ENCODE assay signal across 7 mouse cellular contexts in the genomic region with DNA sequence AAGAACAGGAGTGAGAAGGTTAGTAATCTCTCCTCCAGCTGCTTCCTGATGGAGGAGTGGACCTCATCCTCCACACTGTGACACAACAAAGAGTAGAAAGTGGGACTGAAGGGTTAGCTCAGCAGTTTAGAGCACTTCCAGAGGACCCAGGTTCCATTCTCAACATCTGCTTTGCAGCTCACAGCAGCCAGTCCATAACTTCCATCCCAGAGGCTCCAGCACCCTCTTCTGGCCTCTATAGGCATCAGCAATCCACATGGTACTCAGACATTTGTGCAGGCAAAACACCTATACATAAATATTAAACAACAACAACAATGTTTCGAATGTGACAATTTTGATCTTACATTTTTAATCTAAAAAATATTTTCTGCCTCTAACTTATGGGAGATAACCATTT. TPM values are rescaled to one million over a fixed set of nuclear protein-coding genes. Genes with fewer than 3 reads are reported as not detected.
DNase-seq lines count a peak whose midpoint lies in the region; ATAC-seq lines count a peak whose summit lies in the region.

No protein-coding gene starts in this region.

- ATAC-seq in erythroid progenitor cell, adult 5-6 weeks (replicated peaks; ENCODE audit: low FRiP score, poor library complexity, severe bottlenecking), result peak; percentile 65; the same call in 1 of the 2 replicates

- DNase-seq in left cerebral cortex, postnatal 4 days, result peak; percentile 1
- DNase-seq in left cerebral cortex, adult 18-20 months (ENCODE audit: low spot score in 2 of 2), result no peak
- DNase-seq in ZHBTc4 (ENCODE audit: low read depth, low spot score), result peak; percentile 43
- DNase-seq in lung, postnatal 25 days (ENCODE audit: low spot score), result peak; percentile 27
- no peak for DNase-seq in left cerebral cortex, adult 9 months (ENCODE audit: low spot score in 2 of 2)
- no peak for DNase-seq in right cerebral cortex, postnatal 10 days (ENCODE audit: low spot score in 2 of 2)

- intact Hi-C loops in left cerebral cortex, postnatal 4 days (cut with DNase I), result no loop called here

RNA-seq across cellular contexts. Expression of a gene that starts 16.9 kb away (rescaled TPM):
- 100 to 1,000 TPM; 117 to 119 TPM for total RNA-seq in left cerebral cortex, postnatal 4 days (2021)
- total RNA-seq in left cerebral cortex, adult 18-20 months (2021), result 10 to 100 TPM; 93.7 to 96.1 TPM
- total RNA-seq in erythroid progenitor cell, adult 5-6 weeks (2015; ENCODE audit: low replicate concordance), result 69.2 and 70.4 TPM in 2 replicates
- total RNA-seq in erythroid progenitor cell, adult 5-6 weeks (2017; ENCODE audit: low replicate concordance), result 36.8 and 73.9 TPM in 2 replicates

RNA-seq across cellular contexts. Expression of a gene that starts 17.1 kb away (rescaled TPM):
- 10 to 100 TPM; 15.6 to 20.4 TPM for total RNA-seq in left cerebral cortex, postnatal 4 days (2021)
- total RNA-seq in left cerebral cortex, adult 18-20 months (2021), result 10 to 100 TPM; 15.2 to 16.0 TPM
- total RNA-seq in erythroid progenitor cell, adult 5-6 weeks (2015; ENCODE audit: low replicate concordance), result 13.0 and 27.4 TPM in 2 replicates
- total RNA-seq in erythroid progenitor cell, adult 5-6 weeks (2017; ENCODE audit: low replicate concordance), result 26.7 and 33.8 TPM in 2 replicates

Comparison
In these comparisons a context has a peak if more than half of its experiments do, and no peak if none do; other contexts are left out.
1. DNase-seq: peak in left cerebral cortex, postnatal 4 days (single experiment), ZHBTc4 (single experiment) and lung, postnatal 25 days (single experiment); none in left cerebral cortex, adult 18-20 months (0 of 2), left cerebral cortex, adult 9 months (0 of 2) and right cerebral cortex, postnatal 10 days (0 of 2).